Mouse (Mus musculus) hindbrain, embryonic 11.5 days (tissue): ENCODE data around the gene Dpp6. TPM values are rescaled to one million over a fixed set of nuclear protein-coding genes. Genes with fewer than 3 reads are reported as not detected.
"Not testable (repeated sequence)": the region's sequence is repeated elsewhere in the genome, so short reads cannot be mapped to it uniquely, and the experiment has no call there.

Source experiments
- ATAC-seq: fragments of 200-750 bp; cut with Nextera tagmentation; 2 replicates; pipeline ENCODE4 v1.8.0; 2017; ENCODE audit warnings: mild to moderate bottlenecking, moderate TSS enrichment, moderate library complexity; ENCODE audit not compliant: low FRiP score
- DNase-seq: peaks from one replicate; pipeline ENCODE4 v3.0.0-alpha.2; 2015; ENCODE audit warnings: low spot score
- H3K27ac ChIP-seq: fragments of 300-500 bp; sonication (generic); 2 replicates; pipeline ENCODE4 v1.5.1; 2014; ENCODE audit warnings: mild to moderate bottlenecking, low read depth, low read length
- H3K27me3 ChIP-seq: fragments of 300-500 bp; sonication (generic); 2 replicates; pipeline ENCODE4 v1.6.1; 2014; ENCODE audit warnings: mild to moderate bottlenecking, low read length, moderate library complexity, mixed read lengths; ENCODE audit not compliant: control insufficient read depth, insufficient read depth
- H3K36me3 ChIP-seq: fragments of 300-500 bp; sonication (generic); 2 replicates; pipeline ENCODE4 v1.6.1; 2014; ENCODE audit warnings: mild to moderate bottlenecking, low read length, moderate library complexity, mixed read lengths; ENCODE audit not compliant: control insufficient read depth, insufficient read depth
- H3K4me1 ChIP-seq: fragments of 300-500 bp; sonication (generic); replicated peaks from 2 replicates; pipeline ENCODE4 v1.6.1; 2014; ENCODE audit warnings: low read length, mixed read lengths; ENCODE audit not compliant: control insufficient read depth, insufficient read depth
- H3K4me2 ChIP-seq: fragments of 300-500 bp; sonication (generic); replicated peaks from 2 replicates; pipeline ENCODE4 v1.6.1; 2014; ENCODE audit warnings: mild to moderate bottlenecking, low read depth, low read length
- H3K4me3 ChIP-seq: fragments of 300-500 bp; sonication (generic); 2 replicates; pipeline ENCODE4 v1.5.1; 2014; ENCODE audit warnings: low read depth, low read length
- H3K9ac ChIP-seq: fragments of 300-500 bp; sonication (generic); 2 replicates; pipeline ENCODE4 v1.6.1; 2014; ENCODE audit warnings: low read depth, low read length
- H3K9me3 ChIP-seq: fragments of 300-500 bp; sonication (generic); 2 replicates; pipeline ENCODE4 v1.6.1; 2016; ENCODE audit warnings: low read length; ENCODE audit not compliant: control insufficient read depth
- WGBS: fragments of 180-500 bp; shearing (Covaris S2); extraction: QIAGEN DNeasy Blood & Tissue Kit; methylation state at CpG from one replicate; pipeline ENCODE4 v1.1.7; 2014; 5-methylcytosine and 5-hydroxymethylcytosine counted together
- polyA plus RNA-seq: library from polyadenylated mRNA; unstranded; fragments of >200 nt; fragmentation: Nextera tagmentation; extraction: Ambion mirVana; gene quantifications from 2 replicates; pipeline ENCODE4 v1.2.1, GENCODE M21; 2014

The Dpp6 gene
- polyA plus RNA-seq, 1 experiment from 2014 or later: 13.8 TPM

- ATAC-seq (no peak), DNase-seq (no peak)
- Histone ChIP-seq H3K4me2 (no peak overlapping the region), H3K27ac (no peak overlapping the region), H3K36me3 (no peaks in the 10 kb centered on the region), H3K4me3 (no peak overlapping the region), H3K27me3 (no peaks in the 10 kb centered on the region), H3K9me3 (no peaks in the 10 kb centered on the region), H3K9ac (no peak overlapping the region), H3K4me1 (no peaks in the 10 kb centered on the region)
- WGBS: 88% methylated on average over 4 of the region's 4 CpGs
These were observed 658.0 kb downstream of the Dpp6 start for GRCm38 (mm10) chr5:27474964-27475465.

- Histone ChIP-seq H3K4me2 (no peak overlapping the region), H3K9ac (no peak overlapping the region), H3K4me3 (no peak overlapping the region), H3K4me1 (no peaks in the 10 kb centered on the region), H3K36me3 (no peaks in the 10 kb centered on the region), H3K9me3 (no peaks in the 10 kb centered on the region), H3K27me3 (no peaks in the 10 kb centered on the region), H3K27ac (no peak overlapping the region)
- ATAC-seq (no peak), DNase-seq (no peak)
- 83% methylated on average over 2 of the region's 2 CpGs for WGBS
These were observed 664.7 kb downstream of the Dpp6 start for GRCm38 (mm10) chr5:27481706-27482105.

GRCm38 (mm10) chr5:27486138-27486537 lies 669.1 kb downstream of the Dpp6 start:
- peak; percentile 46 for ATAC-seq
- DNase-seq: peak; percentile 3
- Histone ChIP-seq H3K27me3 (no peaks in the 10 kb centered on the region), H3K36me3 (no peaks in the 10 kb centered on the region), H3K9ac (no peak overlapping the region), H3K9me3 (no peaks in the 10 kb centered on the region), H3K4me2 (no peak overlapping the region), H3K4me3 (no peak overlapping the region), H3K27ac (no peak overlapping the region), H3K4me1 (no peaks in the 10 kb centered on the region)
- 45% methylated on average over 1 of the region's 1 CpGs for WGBS

GRCm38 (mm10) chr5:27490942-27491341 lies 673.9 kb downstream of the Dpp6 start:
- H3K4me1 ChIP-seq: no peaks in the 10 kb centered on the region
- no peak for DNase-seq
- WGBS: 87% methylated on average over 4 of the region's 4 CpGs

GRCm38 (mm10) chr5:27501338-27501737 lies 684.3 kb downstream of the Dpp6 start, which contains the start of gene Speer4b:
Speer4b (minus strand) TSS chr5:27501438.
- H3K9me3 ChIP-seq, H3K4me1 ChIP-seq, H3K4me3 ChIP-seq, H3K27ac ChIP-seq, H3K9ac ChIP-seq, H3K4me2 ChIP-seq, H3K36me3 ChIP-seq, ATAC-seq, H3K27me3 ChIP-seq, DNase-seq: not testable (repeated sequence)
- WGBS: 72% methylated on average over 1 of the region's 1 CpGs

More at GRCm38 (mm10) chr5:27490942-27491341, 673.9 kb downstream of the Dpp6 start:
- no peaks in the 10 kb centered on the region for H3K36me3 ChIP-seq
- H3K27ac ChIP-seq: no peak overlapping the region
- ATAC-seq: no peak
- H3K4me3 ChIP-seq: no peak overlapping the region
- H3K4me2 ChIP-seq: no peak overlapping the region
- no peak overlapping the region for H3K9ac ChIP-seq
- H3K27me3 ChIP-seq: no peaks in the 10 kb centered on the region
- H3K9me3 ChIP-seq: no peaks in the 10 kb centered on the region

- Histone ChIP-seq H3K27me3 (no peaks in the 10 kb centered on the region), H3K4me3 (no peak overlapping the region)
These were observed 701.7 kb downstream of the Dpp6 start for GRCm38 (mm10) chr5:27518716-27519115.

GRCm38 (mm10) chr5:27526906-27527305 lies 709.9 kb downstream of the Dpp6 start:
- no peak overlapping the region for H3K4me3 ChIP-seq
- no peak for ATAC-seq
- H3K9me3 ChIP-seq: no peaks in the 10 kb centered on the region
- H3K9ac ChIP-seq: no peak overlapping the region
- no peak overlapping the region for H3K4me2 ChIP-seq
- no peaks in the 10 kb centered on the region for H3K27me3 ChIP-seq
- H3K36me3 ChIP-seq: no peaks in the 10 kb centered on the region
- H3K4me1 ChIP-seq: no peaks in the 10 kb centered on the region
- no peak for DNase-seq
- 88% methylated on average over 1 of the region's 1 CpGs for WGBS
- H3K27ac ChIP-seq: no peak overlapping the region

More at GRCm38 (mm10) chr5:27518716-27519115, 701.7 kb downstream of the Dpp6 start:
- DNase-seq: no peak
- ATAC-seq: no peak
- H3K36me3 ChIP-seq: no peaks in the 10 kb centered on the region
- no peaks in the 10 kb centered on the region for H3K9me3 ChIP-seq
- no peak overlapping the region for H3K27ac ChIP-seq
- no peaks in the 10 kb centered on the region for H3K4me1 ChIP-seq
- no peak overlapping the region for H3K9ac ChIP-seq
- H3K4me2 ChIP-seq: no peak overlapping the region

- H3K4me1 ChIP-seq: no peaks in the 10 kb centered on the region
- DNase-seq (peak; percentile 52), ATAC-seq (no peak)
- H3K36me3 ChIP-seq: no peaks in the 10 kb centered on the region
- H3K27me3 ChIP-seq: no peaks in the 10 kb centered on the region
- H3K27ac ChIP-seq: no peak overlapping the region
- H3K9me3 ChIP-seq: no peaks in the 10 kb centered on the region
- no peak overlapping the region for H3K4me3 ChIP-seq
- no peak overlapping the region for H3K4me2 ChIP-seq
- 19% methylated on average over 2 of the region's 2 CpGs for WGBS
- no peak overlapping the region for H3K9ac ChIP-seq
These were observed 727.8 kb downstream of the Dpp6 start for GRCm38 (mm10) chr5:27544816-27545270.

- no peak overlapping the region for H3K4me3 ChIP-seq
- no peaks in the 10 kb centered on the region for H3K9me3 ChIP-seq
- WGBS: 87% methylated on average over 4 of the region's 4 CpGs
- H3K27ac ChIP-seq: no peak overlapping the region
- H3K36me3 ChIP-seq: no peaks in the 10 kb centered on the region
- H3K9ac ChIP-seq: no peak overlapping the region
- ATAC-seq (no peak), DNase-seq (no peak)
- H3K27me3 ChIP-seq: no peaks in the 10 kb centered on the region
- H3K4me2 ChIP-seq: no peak overlapping the region
- H3K4me1 ChIP-seq: no peaks in the 10 kb centered on the region
These were observed 732.3 kb downstream of the Dpp6 start for GRCm38 (mm10) chr5:27549291-27549690.
